Mouse (Mus musculus): ENCODE results near the gene Arpp19. TPM values are rescaled to one million over a fixed set of nuclear protein-coding genes. Genes with fewer than 3 reads are reported as not detected.

Arpp19 gene
- polyA plus RNA-seq, 1 experiment from 2014 or later: 197 TPM

Other genes starting within 250 kb of the Arpp19 start
- gene Onecut1, start 175.7 kb upstream of the Arpp19 start, polyA plus RNA-seq (2015; fragmentation: Nextera tagmentation; extraction: Ambion mirVana): 4.2 and 6.2 TPM in 2 replicates
- gene Fam214a, start 84.7 kb upstream of the Arpp19 start, polyA plus RNA-seq (2015; fragmentation: Nextera tagmentation; extraction: Ambion mirVana): 22.7 and 23.6 TPM in 2 replicates
- 34.2 and 41.1 TPM in 2 replicates for gene Myo5a, start 33.4 kb downstream of the Arpp19 start, polyA plus RNA-seq (2015; fragmentation: Nextera tagmentation; extraction: Ambion mirVana)
- gene Myo5c, start 194.4 kb downstream of the Arpp19 start, polyA plus RNA-seq (2015; fragmentation: Nextera tagmentation; extraction: Ambion mirVana): 0.28 and 0.54 TPM in 2 replicates

Measured in hindbrain, embryonic 15.5 days (tissue).